In the genomic region with DNA sequence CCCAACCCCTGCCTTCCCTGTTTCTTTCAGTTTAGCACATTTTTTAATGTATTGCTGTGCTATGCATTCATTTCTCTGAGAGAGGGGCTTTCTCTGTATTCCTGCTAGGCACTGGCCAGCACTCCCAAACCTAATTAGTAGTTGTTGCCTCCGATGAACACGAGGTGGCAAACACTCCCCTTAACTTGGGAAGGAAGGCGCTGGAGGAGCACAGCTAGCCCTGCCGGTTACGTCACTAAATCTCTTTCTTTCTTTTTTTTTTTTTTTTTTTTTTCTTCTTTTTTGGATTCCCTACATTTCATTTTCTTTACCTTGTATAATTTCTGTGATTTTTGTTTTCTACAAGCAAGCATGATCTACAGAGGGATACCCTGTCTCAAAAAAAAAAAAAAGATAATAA, we compare ENCODE assay signal across 8 mouse cellular contexts. TPM values are rescaled to one million over a fixed set of nuclear protein-coding genes. Genes with fewer than 3 reads are reported as not detected.
DNase-seq lines count a peak whose midpoint lies in the region; ATAC-seq and TF ChIP-seq lines count a peak whose summit lies in the region.

No protein-coding gene starts in this region.

- H3K36me3 ChIP-seq in testis, adult 2 months (ENCODE audit: control insufficient read depth, insufficient read depth, low read length), result no peaks in the 10 kb centered on the region
- no peaks in the 10 kb centered on the region for H3K36me3 ChIP-seq in embryonic facial prominence, embryonic 11.5 days (replicated peaks; ENCODE audit: control insufficient read depth, insufficient read depth, low read depth, low read length)

- no peak for ATAC-seq in embryonic facial prominence, embryonic 11.5 days (replicated peaks; ENCODE audit: insufficient number of reproducible peaks, low FRiP score, low TSS enrichment, low read depth)

- TF ChIP-seq POLR2A in testis, adult 2 months (IDR thresholded peaks at IDR 0.05; ENCODE audit: control insufficient read depth, low read depth, low read length), result no peak

- no peaks in the 10 kb centered on the region for H3K4me1 ChIP-seq in testis, adult 2 months (ENCODE audit: control insufficient read depth, insufficient read depth, low read length)
- no peaks in the 10 kb centered on the region for H3K4me1 ChIP-seq in embryonic facial prominence, embryonic 11.5 days (ENCODE audit: control insufficient read depth, insufficient read depth, low read length)

- TF ChIP-seq CTCF in testis, adult 2 months (IDR thresholded peaks at IDR 0.05; ENCODE audit: control insufficient read depth, insufficient read depth, insufficient replicate concordance, low read depth, low read length), result peak; percentile 37; the same call in 1 of the 2 replicates

- H3K27ac ChIP-seq in testis, adult 2 months (ENCODE audit: control insufficient read depth, insufficient read depth, low read depth, low read length), result no peak overlapping the region
- H3K27ac ChIP-seq in embryonic facial prominence, embryonic 11.5 days (replicated peaks; ENCODE audit: low read depth, low read length), result no peak overlapping the region

- no peak overlapping the region for H3K4me2 ChIP-seq in embryonic facial prominence, embryonic 11.5 days (ENCODE audit: low read depth, low read length)

- 9% methylated on average over 5 of the region's 5 CpGs for WGBS in embryonic facial prominence, embryonic 11.5 days

- no peak overlapping the region for H3K9ac ChIP-seq in embryonic facial prominence, embryonic 11.5 days (replicated peaks; ENCODE audit: low read length)

- H3K27me3 ChIP-seq in testis, adult 2 months (ENCODE audit: control insufficient read depth, insufficient read depth, low read length), result no peaks in the 10 kb centered on the region
- no peaks in the 10 kb centered on the region for H3K27me3 ChIP-seq in embryonic facial prominence, embryonic 11.5 days (ENCODE audit: control insufficient read depth, insufficient read depth, low read length)

- peak; percentile 17 to 30 for DNase-seq in frontal cortex, postnatal 36 days (ENCODE audit: low spot score in 2 of 2)
- no peak for DNase-seq in frontal cortex, postnatal 25 days (ENCODE audit: low spot score in 2 of 2)
- no peak for DNase-seq in testis, postnatal 14 days (ENCODE audit: low spot score)
- DNase-seq in embryonic facial prominence, embryonic 11.5 days (ENCODE audit: low spot score), result peak; percentile 66
- peak; percentile 49 to 66 for DNase-seq in layer of hippocampus, postnatal 10 days (ENCODE audit: low spot score in 2 of 2)
- peak; percentile 36 for DNase-seq in neural tube, embryonic 10.5 days (ENCODE audit: extremely low spot score, low spot score)
- no peak for DNase-seq in spleen, postnatal 4 days (ENCODE audit: low spot score in 2 of 2)

- H3K9me3 ChIP-seq in embryonic facial prominence, embryonic 11.5 days (replicated peaks; ENCODE audit: control insufficient read depth, low read length), result no peaks in the 10 kb centered on the region

- no peak overlapping the region for H3K4me3 ChIP-seq in testis, adult 2 months (ENCODE audit: control insufficient read depth, low read depth, low read length)
- no peak overlapping the region for H3K4me3 ChIP-seq in embryonic facial prominence, embryonic 11.5 days (ENCODE audit: low read depth, low read length)

RNA-seq across cellular contexts. Expression of gene BC017158, which starts 6.9 kb away (rescaled TPM):
- polyA plus RNA-seq in testis, adult 2 months (2012; rRNA removed), result 10.0 and 10.8 TPM in 2 replicates
- polyA plus RNA-seq in embryonic facial prominence, embryonic 11.5 days (2014; fragmentation: Nextera tagmentation; extraction: Ambion mirVana), result 19.4 and 20.1 TPM in 2 replicates
- 10 to 100 TPM; 23.0 to 23.2 TPM for total RNA-seq in layer of hippocampus, postnatal 10 days (2021)

RNA-seq across cellular contexts. Expression of gene Slc5a2, which starts 39.5 kb away (rescaled TPM):
- polyA plus RNA-seq in testis, adult 2 months (2012; rRNA removed), result 1.2 and 2.0 TPM in 2 replicates
- polyA plus RNA-seq in embryonic facial prominence, embryonic 11.5 days (2014; fragmentation: Nextera tagmentation; extraction: Ambion mirVana), result 0.27 TPM in 1 of 2 replicates, not detected in the other
- total RNA-seq in layer of hippocampus, postnatal 10 days (2021), result not detected

RNA-seq across cellular contexts. Expression of gene Tgfb1i1, which starts 58.3 kb away (rescaled TPM):
- 3.7 and 5.2 TPM in 2 replicates for polyA plus RNA-seq in testis, adult 2 months (2012; rRNA removed)
- 18.5 and 26.2 TPM in 2 replicates for polyA plus RNA-seq in embryonic facial prominence, embryonic 11.5 days (2014; fragmentation: Nextera tagmentation; extraction: Ambion mirVana)
- 10 to 100 TPM; 27.2 to 28.1 TPM for total RNA-seq in layer of hippocampus, postnatal 10 days (2021)

Comparison
In these comparisons a context has a peak if more than half of its experiments do, and no peak if none do; other contexts are left out.
1. DNase-seq: peak in frontal cortex, postnatal 36 days (2 of 2), embryonic facial prominence, embryonic 11.5 days (single experiment), layer of hippocampus, postnatal 10 days (2 of 2) and neural tube, embryonic 10.5 days (single experiment); none in frontal cortex, postnatal 25 days (0 of 2), testis, postnatal 14 days (single experiment) and spleen, postnatal 4 days (0 of 2).